Mouse (Mus musculus): Measurements from ENCODE around the gene Uroc1. TPM values are rescaled to one million over a fixed set of nuclear protein-coding genes. Genes with fewer than 3 reads are reported as not detected.

The Uroc1 gene
- 0.17 and 0.23 TPM in 2 replicates for polyA plus RNA-seq (2012; rRNA removed)

GRCm38 (mm10) chr6:90332561-90333425 lies at the start of gene Uroc1:
Gene Uroc1, plus strand, starts transcription at chr6:90333284.

DNA sequence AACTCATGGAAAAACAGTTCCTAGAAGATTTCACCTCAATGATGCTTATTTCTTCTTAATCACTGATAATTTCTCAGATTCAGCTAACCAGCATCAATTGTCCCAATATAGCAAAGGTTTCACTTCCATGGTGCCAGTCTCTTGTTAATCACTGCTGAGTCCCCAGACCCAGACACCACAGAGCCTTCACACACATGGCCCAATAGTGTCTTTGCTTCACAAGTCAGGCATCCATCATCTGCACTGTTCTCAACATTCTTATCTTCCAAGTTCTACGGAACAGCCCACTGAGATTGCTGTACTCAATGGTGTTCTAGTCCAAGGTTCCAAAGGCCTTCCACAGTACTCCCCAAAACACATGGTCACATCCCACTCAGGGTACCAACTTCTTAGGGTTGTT lies 32.2 kb upstream of the Uroc1 start, which contains the start of gene BC048671:
BC048671 (plus strand) TSS at position 301 of the 400 bp plus-strand sequence.

DNA sequence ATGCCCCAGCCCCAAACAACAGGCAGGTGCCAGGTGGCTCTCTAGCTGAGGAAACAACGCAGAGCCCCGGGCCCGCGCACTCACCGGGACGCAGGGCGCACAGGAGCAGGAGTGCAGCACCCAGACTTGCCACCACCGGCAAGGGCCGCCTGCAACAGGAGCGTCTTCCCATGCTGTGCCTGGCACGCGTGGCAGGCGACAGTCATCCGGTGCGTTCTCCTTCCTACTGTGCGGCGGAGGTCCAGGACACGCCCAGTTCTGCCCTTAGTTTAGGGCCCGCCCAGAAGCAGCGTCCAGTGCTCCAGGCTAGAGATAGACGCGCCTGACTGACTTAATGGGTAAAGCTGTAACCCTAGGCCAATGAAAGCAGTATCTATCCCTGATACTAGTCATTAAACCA lies 8.1 kb upstream of the Uroc1 start, which contains the start of gene Chst13:
Chst13 (minus strand) TSS at position 195 of the 400 bp plus-strand sequence.

GRCm38 (mm10) chr6:90368976-90369724 lies 36.1 kb downstream of the Uroc1 start, which contains the start of gene Zxdc:
Gene Zxdc, plus strand, starts transcription at chr6:90369492.

Other genes with a start within 250 kb of the Uroc1 start
- not detected in 2 replicates for gene Vmn1r50, start 231.9 kb upstream of the Uroc1 start, polyA plus RNA-seq (2012; rRNA removed)
- gene Vmn1r51, start 210.7 kb upstream of the Uroc1 start, polyA plus RNA-seq (2012; rRNA removed), result not detected in 2 replicates
- gene Vmn1r52, start 158.5 kb upstream of the Uroc1 start, polyA plus RNA-seq (2012; rRNA removed), result not detected in 2 replicates
- not detected in 2 replicates for gene V1ra8, start 130.5 kb upstream of the Uroc1 start, polyA plus RNA-seq (2012; rRNA removed)
- 0.05 TPM in 1 of 2 replicates, not detected in the other for gene Vmn1r53, start 108.8 kb upstream of the Uroc1 start, polyA plus RNA-seq (2012; rRNA removed)
- gene Vmn1r54, start 87.0 kb upstream of the Uroc1 start, polyA plus RNA-seq (2012; rRNA removed), result not detected in 2 replicates
- gene BC048671, start 32.1 kb upstream of the Uroc1 start, polyA plus RNA-seq (2012; rRNA removed), result not detected in 2 replicates
- gene Chst13, start 8.1 kb upstream of the Uroc1 start, polyA plus RNA-seq (2012; rRNA removed), result 0.45 and 0.82 TPM in 2 replicates
- gene Zxdc, start 36.2 kb downstream of the Uroc1 start, polyA plus RNA-seq (2012; rRNA removed), result 8.5 and 12.2 TPM in 2 replicates
- 2.3 and 5.4 TPM in 2 replicates for gene Cfap100, start 95.5 kb downstream of the Uroc1 start, polyA plus RNA-seq (2012; rRNA removed)
- gene Klf15, start 129.3 kb downstream of the Uroc1 start, polyA plus RNA-seq (2012; rRNA removed), result 2.2 and 3.1 TPM in 2 replicates
- 1.9 and 3.1 TPM in 2 replicates for gene Aldh1l1, start 153.1 kb downstream of the Uroc1 start, polyA plus RNA-seq (2012; rRNA removed)

Measured in central nervous system, embryonic 11.5 days (tissue).